Mouse (Mus musculus): Measurements from ENCODE around the gene Osbp2.

Osbp2 gene

DNA sequence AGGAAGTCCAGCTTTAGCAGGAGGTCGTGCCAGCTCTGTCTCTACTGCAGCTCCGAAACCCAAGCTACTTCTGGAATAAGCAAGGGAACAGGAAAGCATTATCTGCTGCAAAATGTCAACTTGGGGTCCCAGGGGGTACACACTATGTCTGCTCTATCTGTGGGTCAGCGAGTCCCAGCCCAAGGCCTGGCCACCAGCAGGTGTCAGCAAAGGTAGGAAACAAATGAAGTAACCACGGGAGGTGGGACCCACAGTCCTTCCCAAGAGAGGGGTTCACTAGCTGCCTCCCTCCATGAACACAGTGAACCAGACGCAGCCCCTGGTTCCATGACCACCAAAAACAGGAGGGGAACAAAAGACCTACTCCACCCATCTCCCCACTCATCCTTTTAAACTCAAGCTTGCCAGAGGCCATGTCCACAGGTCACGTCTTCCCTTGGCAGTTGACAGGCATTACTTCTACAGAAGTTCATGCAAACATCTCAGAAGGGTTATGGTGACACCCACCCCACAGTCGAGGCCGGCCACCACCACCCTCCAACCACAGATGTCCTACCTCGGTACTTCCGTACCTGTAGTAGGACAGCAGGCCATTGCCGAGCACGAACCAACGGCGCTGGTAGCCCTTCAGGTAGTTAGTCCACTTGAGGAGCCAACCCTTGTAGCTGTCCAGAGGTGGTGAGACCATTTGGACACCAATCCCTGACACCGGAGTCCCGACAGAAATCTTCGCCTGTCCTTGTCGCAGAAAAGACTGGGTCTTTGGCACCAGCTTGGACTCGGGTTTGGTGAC lies 846 bp downstream of the Osbp2 start:
- no peak for DNase-seq (ENCODE audit: low read depth, low spot score)

DNA sequence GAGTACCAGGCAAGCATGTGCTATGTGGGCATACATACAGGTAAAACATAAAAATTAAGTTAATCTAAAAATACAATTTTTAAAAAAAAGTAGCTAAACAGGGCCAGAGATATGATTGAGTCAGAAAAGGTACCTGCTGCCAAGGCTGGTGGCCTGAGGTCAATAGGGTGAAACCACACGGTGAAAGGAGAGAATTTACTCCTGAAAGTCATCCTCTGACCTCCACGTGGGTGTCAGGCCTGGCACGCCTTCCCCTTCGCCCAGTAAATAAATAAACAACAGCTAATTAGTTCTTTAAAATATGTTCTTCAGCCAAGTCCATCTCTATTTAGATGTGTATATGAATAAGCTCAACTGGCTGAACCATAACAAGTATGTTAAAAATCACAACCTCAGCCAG lies 3.3 kb downstream of the Osbp2 start:
- no peak for DNase-seq (ENCODE audit: low read depth, low spot score)

DNA sequence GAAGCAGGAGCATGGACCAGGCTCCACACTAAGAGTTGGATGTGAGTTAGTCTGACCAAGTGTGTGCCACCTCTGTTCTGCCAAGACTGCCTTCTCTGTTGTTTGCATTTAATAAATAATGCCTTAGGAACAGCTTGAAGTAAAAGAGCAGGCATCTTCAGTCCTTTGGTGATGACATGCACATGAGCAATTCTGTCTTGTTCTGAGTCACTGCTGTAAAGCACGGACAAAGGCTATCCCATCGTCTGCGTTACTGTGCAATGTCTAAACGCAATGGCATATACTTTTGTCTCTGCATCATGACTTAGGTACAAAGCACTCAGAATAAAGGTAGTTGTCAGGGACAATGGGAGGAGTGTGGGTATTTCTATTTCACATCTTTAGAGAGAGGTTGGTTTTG lies 3.9 kb downstream of the Osbp2 start:
- DNase-seq (ENCODE audit: low read depth, low spot score) = no peak

DNA sequence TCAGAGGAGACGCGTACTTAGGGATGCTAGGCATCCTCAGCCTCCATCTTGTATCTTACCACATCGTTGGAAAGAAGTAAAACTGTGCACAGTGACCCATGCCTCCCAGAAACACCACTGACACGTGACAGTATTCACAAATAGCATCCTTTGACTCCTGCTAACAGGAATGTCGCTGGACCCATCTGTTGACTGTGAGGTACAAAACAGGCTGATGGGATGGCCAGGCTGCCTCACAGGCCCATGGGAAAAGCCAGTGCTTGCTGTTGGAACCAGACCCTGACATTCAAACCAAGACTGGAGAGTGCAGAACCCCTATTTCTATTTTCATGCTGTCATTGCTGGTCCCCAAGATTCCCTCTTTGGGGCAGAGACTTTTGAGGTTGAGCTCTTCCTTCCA lies 5.8 kb downstream of the Osbp2 start:
- DNase-seq (ENCODE audit: low read depth, low spot score) = no peak

DNA sequence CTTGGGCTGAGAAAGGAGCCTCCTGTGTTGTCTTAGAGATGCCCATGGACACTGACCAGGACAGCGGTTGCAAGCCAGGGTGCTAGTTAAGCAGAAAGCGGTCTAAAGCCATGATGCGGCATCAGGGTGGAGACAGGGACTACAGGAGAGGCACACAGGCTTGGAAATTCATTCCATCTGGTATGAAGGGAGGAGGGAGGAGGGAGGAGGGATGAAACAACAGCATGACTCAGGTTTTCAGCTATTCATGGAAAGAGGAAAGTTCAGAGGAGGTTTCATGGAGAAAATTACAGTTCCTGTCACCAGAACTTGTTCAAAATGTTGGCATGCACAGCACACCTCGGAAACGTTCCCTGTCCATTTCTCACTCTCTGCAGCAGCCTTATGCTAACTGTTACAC lies 7.9 kb downstream of the Osbp2 start:
- DNase-seq (ENCODE audit: low read depth, low spot score) = no peak

DNA sequence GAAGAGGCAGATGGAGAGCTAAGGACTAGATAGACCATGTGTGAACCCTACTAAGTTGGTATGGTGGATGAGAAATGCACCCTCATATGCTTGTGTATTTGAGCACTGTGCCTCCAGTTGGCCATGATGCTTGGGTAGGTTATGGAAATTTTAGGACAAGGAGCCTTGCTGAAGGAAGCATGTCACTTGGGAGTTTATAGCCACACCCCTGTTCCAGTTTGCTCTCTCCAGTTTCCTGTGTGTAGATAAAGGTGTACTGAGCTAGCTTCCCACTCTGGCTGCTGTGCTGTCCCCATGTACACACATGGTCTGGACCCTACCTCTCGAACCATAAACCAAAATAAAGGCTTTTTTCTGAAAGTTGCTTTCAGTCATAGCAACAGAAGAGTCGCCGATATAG lies 9.5 kb downstream of the Osbp2 start:
- DNase-seq (ENCODE audit: low read depth, low spot score) = no peak

DNA sequence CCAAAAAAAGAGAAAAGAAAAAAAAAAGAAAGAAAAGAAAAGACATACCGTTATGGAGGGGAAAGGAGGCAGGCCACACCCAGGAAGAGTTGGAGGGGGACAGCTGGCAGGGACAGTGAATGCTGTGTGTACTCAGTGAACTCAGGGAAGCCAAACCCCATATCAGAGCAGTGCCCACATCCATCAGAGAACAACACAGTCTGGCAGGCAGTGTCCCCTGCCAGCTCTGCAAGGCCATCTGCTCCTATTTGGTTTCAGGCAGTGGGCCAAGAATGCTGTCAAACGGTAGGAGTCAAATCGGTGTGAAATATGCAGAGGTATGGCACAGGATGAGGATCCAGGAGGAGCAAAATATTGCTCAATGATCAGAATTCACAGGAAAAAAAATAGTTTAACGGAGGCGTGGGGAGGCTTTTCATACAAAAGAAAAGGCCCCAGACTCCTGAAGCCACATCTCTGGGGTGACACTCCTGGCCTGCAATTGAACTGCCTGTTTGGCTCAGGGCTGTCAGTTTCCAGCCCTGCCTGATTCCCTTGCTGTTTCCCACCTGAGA lies 10.1 kb downstream of the Osbp2 start:
- no peak for DNase-seq (ENCODE audit: low read depth, low spot score)

DNA sequence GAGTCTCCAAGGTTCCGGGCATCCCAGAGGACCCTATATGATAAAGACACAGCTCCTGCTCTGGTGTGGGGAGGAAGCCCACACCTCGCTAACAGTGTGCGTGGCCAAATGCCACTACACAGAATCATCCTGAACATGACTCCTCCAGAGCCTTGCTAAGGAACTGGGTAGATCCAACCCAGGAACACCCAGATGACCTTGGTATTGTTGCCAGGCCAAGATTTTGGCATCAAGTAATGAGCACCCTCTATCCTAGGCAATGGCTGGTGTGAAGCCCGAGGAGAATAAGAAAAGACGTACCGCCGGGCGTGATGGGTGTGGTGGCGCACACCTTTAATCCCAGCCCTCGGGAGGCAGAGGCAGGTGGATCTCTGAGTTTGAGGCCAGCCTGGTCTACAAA lies 10.7 kb downstream of the Osbp2 start:
- DNase-seq (ENCODE audit: low read depth, low spot score) = no peak

DNA sequence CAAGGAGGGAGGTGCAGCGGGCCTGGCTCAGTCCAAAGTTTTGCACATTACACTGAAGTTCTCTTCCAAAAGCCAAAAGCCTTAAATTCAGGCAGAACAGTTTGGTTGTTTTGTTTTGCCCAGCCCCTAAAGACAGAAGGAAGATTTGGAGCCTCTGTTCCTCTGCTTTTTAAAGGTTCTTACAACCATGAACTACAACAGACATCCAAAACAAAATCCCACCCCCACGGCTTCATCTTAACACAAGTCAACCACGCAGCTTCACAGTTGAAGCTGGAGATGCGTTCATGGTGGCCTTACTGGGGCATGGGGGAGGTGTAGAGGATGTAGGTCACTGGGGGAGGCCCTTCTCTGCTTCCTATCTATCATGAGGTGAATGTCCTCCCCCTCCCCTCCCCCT lies 11.8 kb downstream of the Osbp2 start:
- DNase-seq (ENCODE audit: low read depth, low spot score) = no peak

DNA sequence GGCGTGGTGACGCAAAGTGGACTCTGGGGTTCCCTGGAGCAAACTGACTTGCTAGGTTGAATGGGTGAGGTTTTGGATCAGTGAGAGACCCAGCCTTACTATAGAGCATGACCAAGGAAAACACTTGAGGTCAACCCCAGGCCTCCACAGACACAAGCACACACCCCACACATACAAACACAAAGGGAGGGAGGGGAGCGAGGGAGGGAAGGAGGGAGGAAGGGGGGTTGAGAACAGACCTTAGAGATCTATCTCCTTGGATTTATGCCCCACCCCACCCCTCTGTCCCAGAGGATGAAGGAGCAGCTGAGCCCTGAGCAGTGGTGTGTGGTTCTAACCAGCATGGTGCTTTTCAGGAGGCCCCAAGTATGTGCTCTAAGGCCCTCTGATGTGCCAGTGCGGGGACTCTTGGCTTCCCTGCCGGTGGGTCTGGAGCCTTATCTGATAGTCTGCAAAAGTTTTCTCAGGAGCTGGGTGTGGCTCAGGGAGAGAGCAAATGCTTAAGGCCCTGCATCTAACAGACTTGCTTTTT lies 12.9 kb downstream of the Osbp2 start:
- DNase-seq (ENCODE audit: low read depth, low spot score) = no peak

DNA sequence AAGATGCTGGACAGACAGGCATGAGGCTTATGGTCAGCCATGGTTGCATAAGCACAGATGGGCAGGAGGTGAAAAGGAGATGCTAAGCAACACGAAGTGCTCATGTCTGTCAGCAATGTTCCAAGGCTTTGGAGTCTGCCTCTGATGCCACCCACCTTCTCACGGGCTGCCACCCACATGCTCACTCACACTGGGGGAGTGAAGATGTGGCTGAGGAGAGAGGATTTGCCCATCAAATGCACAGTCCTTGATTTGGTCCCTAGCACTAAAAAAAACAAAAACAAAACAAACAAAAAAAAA lies 13.4 kb downstream of the Osbp2 start:
- DNase-seq (ENCODE audit: low read depth, low spot score) = no peak

DNA sequence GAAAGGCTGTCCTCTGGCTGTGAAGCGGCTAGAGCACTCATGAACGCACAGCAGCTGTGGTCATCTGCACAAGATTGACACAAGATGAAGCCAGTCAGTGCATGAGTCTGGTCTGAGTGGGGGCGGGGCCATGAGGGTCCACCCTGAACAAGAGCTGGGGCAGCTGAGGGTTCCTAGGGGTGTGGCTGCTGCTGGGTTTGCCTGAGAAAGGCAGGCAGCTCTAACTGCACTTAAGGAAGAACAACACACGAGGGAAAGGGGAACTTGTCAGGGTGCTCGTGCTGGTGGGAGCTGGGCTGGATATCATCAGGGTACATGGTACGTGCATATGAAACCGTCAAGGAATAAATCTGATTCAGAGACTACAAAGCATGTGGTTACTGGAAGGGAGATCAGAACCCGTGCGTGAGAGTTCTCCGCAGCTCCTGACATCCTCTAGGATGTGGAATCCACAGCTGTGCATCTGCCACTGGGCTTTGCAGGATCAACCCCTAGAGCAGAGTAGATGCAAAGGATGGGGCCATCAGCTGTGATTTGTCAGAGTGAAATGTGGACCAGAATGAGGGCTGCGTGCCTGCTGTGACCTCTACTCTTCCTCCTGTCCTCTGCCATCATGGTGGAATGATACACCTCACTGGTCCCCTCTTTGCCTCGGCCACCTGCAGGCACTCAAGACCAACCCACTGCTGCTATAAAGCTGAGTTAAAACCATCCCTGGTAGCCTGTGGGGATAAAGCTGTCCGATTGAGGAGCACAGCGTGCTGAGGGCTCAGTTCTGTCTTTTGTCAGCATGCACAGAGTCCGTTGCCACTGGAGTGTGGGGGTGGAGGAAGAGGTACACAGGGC lies 14.0 kb downstream of the Osbp2 start:
- peak; percentile 79 for DNase-seq (ENCODE audit: low read depth, low spot score)

DNA sequence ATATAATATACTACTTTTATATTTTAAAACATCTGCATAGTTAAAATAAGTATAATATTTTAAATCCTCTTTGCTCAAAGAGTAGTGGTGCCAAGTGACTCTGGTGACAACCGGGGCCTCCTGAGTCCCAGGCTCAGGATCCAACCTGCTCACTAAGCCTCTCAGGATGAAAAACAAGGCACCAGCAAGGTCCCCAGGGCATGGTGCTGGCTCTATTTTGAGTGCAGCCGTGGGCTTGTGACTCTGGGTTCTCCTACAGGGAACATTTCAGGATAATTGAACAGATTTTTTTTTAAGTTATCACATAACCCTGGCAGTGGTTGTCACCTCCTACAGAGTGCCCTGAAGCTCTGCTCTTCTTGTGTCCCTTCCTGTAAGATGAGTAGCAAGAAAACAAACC lies 17.4 kb downstream of the Osbp2 start:
- no peak for DNase-seq (ENCODE audit: low read depth, low spot score)

DNA sequence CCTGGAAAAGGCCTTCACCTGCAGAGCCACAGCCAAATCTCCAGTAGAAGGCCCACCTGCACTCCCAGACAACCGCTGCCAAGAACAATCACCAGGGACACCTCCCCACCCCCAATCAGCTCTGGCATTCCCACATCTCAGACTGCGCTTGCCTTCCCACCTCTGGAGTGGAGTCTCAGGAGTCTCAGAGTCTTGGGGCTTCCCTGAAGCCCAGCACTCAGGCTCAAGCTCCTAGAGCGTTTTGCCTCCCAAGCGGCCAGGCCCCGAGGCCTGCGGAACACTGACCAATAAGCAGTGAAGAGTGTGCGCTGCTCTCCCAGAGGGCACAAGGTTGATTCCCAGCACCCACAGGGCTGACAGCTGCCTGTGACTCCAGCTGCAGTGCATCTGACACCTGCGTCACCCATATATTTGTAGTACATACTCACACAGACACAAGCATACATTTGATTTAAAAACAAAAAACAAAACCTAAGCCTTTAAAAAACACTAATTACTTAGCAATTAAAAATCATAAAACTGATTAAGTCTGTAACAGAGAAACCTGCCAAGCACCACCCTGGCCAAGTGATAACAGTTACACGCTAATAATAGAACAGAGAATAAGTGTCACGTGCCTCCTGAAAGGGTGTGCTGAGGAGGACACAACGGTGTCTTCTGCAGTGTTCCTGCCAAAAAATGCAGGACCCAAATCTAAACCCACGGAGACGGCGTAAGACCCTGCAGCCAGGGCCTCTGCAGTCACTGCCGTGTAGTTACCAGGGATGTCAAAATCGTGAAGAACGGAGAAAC lies 19.6 kb downstream of the Osbp2 start:
- no peak for DNase-seq (ENCODE audit: low read depth, low spot score)

DNA sequence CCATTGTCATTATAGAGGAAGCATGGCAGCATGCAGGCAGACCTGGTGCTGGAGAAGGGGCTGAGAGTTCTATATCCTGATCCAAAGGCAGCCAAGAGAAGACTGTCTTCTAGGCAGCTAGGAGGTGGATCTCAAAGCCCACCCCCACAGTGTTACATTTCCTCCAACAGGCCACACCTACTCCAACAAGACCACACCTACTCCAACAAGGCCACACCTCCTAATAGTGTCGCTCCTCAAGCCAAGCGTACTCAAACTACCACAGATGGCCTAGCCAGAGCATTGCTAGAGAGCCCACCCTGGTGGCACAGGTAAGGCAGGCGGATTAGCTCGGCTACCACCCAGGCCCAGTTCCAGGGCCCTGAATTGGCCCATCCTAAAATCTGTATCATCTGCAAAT lies 28.4 kb downstream of the Osbp2 start:
- peak; percentile 77 for DNase-seq (ENCODE audit: low read depth, low spot score)

DNA sequence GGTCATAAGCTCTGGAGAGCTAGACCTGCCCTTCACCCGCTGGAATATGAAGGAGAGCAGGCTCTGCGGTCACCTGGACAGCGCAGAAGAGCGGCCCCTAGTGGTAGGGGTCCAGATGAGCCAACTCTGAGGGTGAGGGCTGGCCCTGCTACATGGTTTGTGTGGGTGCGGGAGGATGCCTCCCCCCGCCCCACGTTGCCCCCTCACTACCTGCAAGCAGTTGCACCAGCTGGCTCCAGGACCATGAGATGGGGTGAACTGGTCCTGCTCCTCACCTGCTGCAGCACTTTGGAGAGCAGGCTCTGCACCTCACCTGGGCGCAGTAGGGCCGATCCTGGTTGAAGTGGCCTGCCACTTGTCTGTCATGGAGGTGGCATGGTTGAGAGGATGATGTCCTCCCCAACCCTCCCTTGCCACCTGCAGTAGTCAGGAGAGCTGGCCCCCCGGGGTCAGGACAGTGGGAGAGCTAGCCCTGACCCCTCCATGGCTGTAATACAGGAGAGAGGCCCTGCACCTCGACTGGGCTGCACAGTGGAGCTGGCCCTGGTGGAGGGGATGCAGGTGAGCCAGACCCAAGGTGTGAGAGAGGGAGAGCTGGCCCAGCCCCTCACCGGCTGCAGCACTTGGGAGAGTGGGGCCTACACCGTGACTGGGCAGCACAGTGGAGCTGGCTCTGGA lies 29.1 kb downstream of the Osbp2 start:
- peak; percentile 80 for DNase-seq (ENCODE audit: low read depth, low spot score)

DNA sequence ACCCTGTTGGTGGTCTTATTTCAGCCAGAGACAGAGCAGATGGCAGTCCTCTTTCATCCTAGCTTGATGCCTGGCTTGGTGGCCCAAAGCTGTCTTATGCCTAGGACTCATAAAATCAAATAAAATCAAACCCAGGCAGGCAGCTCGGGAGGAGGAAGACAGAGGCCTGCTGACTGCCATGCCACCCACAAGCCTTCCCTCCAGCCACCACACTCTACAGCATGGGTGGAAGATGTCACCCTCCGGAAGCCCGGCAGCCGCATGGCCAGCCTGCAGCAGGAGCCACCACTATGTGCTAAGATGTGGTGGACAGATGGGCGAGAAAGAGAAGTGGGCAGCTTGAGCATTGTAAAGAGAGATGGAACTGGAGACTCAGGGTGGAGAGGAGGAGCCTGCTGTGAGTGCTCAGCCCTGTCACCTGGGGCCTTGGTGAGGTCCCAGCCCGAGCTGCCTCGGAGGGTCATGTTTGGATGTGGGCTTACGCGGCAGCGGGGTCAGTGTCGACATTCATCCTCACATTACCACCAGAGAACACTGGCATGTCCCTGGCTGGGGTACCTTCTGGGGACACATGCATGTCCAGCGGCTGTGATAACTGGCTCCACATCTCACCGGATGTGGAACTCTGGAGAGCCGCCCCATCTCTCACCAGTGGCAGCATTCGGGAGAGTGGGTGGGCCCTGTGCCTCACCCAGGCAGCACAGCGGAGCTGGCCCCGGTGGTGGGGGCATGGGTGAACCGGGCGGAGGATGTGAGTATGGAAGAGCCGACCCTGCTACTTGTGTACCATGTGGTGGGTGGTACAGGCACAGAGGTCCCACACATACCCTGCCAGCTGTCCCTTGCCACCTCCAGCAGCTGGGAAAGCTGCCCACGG lies 29.9 kb downstream of the Osbp2 start:
- no peak for DNase-seq (ENCODE audit: low read depth, low spot score)

DNA sequence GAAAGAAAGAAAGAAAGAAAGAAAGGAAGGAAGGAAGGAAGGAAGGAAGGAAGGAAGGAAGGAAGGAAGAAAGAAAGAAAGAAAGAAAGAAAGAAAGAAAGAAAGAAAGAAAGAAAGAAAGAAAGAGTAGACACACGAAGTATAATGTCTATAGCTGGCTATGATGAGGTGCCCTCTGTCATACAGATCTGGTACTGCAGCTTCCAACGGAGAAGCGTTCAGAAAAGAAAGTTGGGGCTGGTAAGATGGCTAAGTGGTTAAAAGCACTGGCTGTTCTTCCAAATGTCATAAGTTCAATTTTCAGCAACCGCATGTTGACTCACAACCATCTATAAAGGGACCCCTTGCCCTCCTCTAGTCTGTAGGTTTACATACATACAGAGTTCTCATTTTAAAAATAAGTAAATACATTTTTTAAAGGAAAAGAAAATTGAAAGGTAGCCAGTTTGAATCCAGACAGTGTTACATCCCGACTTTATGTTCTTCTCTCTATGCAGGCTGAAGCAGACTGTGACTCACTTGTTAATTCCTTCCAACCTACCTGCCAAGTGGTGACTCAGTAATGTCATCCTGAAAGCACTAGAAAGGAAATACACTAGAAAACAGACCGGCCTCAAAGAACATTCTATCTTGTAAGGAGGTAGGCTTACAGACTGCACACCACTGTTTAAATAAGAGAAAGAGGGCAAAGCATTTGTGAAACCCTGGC lies 31.4 kb downstream of the Osbp2 start:
- DNase-seq (ENCODE audit: low read depth, low spot score) = peak; percentile 35

DNA sequence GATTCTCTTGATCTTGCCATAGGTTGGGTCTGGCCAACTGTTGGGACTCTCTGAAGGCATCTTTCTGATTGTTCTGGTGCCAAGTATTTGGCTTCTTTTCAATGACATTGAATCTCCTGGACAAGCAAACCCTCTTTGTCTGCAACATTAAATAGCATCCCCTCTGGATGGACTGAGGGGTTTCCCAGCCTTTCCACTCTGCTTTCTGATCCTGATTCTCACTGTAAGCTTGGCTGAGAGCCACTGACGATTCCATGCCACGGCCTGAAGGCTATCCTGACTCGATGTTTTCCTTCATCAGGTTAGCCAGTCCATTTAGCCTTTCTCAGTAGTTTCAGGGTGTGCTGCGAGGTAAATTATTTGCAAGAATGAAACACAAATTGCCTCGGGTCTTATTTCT lies 34.0 kb downstream of the Osbp2 start:
- no peak for DNase-seq (ENCODE audit: low read depth, low spot score)

DNA sequence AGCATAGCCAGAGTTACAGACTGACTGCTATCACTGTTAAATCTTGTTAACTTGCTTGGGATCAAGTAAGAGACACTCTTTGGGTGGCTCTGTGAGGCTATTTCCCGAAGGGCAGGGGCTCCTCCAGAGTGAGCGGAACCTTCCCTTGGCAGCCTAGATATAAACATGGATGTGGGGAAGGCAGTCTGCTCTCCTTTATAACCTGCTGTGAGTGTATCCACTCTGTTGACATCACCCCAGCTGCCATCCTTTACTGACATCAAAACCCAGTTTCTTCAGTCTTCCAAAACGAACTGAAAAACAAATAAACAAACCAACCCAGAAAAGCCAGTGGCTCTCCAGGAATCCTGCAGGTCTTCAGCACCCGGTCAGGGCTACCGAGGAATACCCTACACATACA lies 39.6 kb downstream of the Osbp2 start:
- DNase-seq (ENCODE audit: low read depth, low spot score) = no peak
